Mouse (Mus musculus): Measurements from ENCODE around the gene Kcna6. TPM values are rescaled to one million over a fixed set of nuclear protein-coding genes. Genes with fewer than 3 reads are reported as not detected.
A peak's percentile ranks its signal among the peaks of the same experiment; 100 is the strongest.

Gene Kcna6
- polyA plus RNA-seq (2014; fragmentation: Nextera tagmentation; extraction: Ambion mirVana): 6.5 and 6.6 TPM in 2 replicates

- ATAC-seq (replicated peaks; ENCODE audit: insufficient number of reproducible peaks, low FRiP score, low TSS enrichment, low read depth) (peak; percentile 94), DNase-seq (ENCODE audit: low spot score) (peak; percentile 80)
Measured at GRCm38 (mm10) chr6:126740211-126741142, at the start of gene Kcna6. Kcna6 (minus strand) TSS chr6:126740674.

GRCm38 (mm10) chr6:126788863-126789262, 48.4 kb upstream of the Kcna6 start:
- no peak overlapping the region for H3K4me3 ChIP-seq (ENCODE audit: low read depth, low read length)
- no peak overlapping the region for H3K4me2 ChIP-seq (ENCODE audit: low read depth, low read length)
- H3K36me3 ChIP-seq (replicated peaks; ENCODE audit: control insufficient read depth, insufficient read depth, low read depth, low read length): no peaks in the 10 kb centered on the region
- no peaks in the 10 kb centered on the region for H3K4me1 ChIP-seq (ENCODE audit: control insufficient read depth, insufficient read depth, low read length)
- 84% methylated on average over 8 of the region's 8 CpGs for WGBS
- DNase-seq (ENCODE audit: low spot score): no peak
- H3K9me3 ChIP-seq (replicated peaks; ENCODE audit: control insufficient read depth, low read length): no peaks in the 10 kb centered on the region
- no peak overlapping the region for H3K27ac ChIP-seq (replicated peaks; ENCODE audit: low read depth, low read length)
- no peaks in the 10 kb centered on the region for H3K27me3 ChIP-seq (ENCODE audit: control insufficient read depth, insufficient read depth, low read length)
- ATAC-seq (replicated peaks; ENCODE audit: insufficient number of reproducible peaks, low FRiP score, low TSS enrichment, low read depth): no peak
- no peak overlapping the region for H3K9ac ChIP-seq (replicated peaks; ENCODE audit: low read length)

More at GRCm38 (mm10) chr6:126740211-126741142, at the start of gene Kcna6:
- WGBS: 3% methylated on average over 36 of the region's 36 CpGs
- Histone ChIP-seq H3K4me2 (ENCODE audit: low read depth, low read length) (peak within 1 kb of the TSS; percentile 96), H3K9ac (replicated peaks; ENCODE audit: low read length) (peak within 1 kb of the TSS; percentile 63), H3K36me3 (replicated peaks; ENCODE audit: control insufficient read depth, insufficient read depth, low read depth, low read length) (no peaks in the 10 kb centered on the region), H3K27me3 (ENCODE audit: control insufficient read depth, insufficient read depth, low read length) (peaks cover 2% of the 10 kb centered on the region; the same call in 1 of the 2 replicates), H3K27ac (replicated peaks; ENCODE audit: low read depth, low read length) (0 out of 2 replicates have a peak within 1 kb of the TSS, but pooled peaks have one; percentile 23), H3K9me3 (replicated peaks; ENCODE audit: control insufficient read depth, low read length) (no peaks in the 10 kb centered on the region), H3K4me3 (ENCODE audit: low read depth, low read length) (peak within 1 kb of the TSS; percentile 57), H3K4me1 (ENCODE audit: control insufficient read depth, insufficient read depth, low read length) (no peaks in the 10 kb centered on the region)

GRCm38 (mm10) chr6:126784206-126784605, 43.7 kb upstream of the Kcna6 start:
- Histone ChIP-seq H3K9me3 (replicated peaks; ENCODE audit: control insufficient read depth, low read length) (no peaks in the 10 kb centered on the region), H3K36me3 (replicated peaks; ENCODE audit: control insufficient read depth, insufficient read depth, low read depth, low read length) (no peaks in the 10 kb centered on the region), H3K27ac (replicated peaks; ENCODE audit: low read depth, low read length) (no peak overlapping the region), H3K4me1 (ENCODE audit: control insufficient read depth, insufficient read depth, low read length) (no peaks in the 10 kb centered on the region), H3K27me3 (ENCODE audit: control insufficient read depth, insufficient read depth, low read length) (no peaks in the 10 kb centered on the region), H3K9ac (replicated peaks; ENCODE audit: low read length) (no peak overlapping the region), H3K4me3 (ENCODE audit: low read depth, low read length) (no peak overlapping the region), H3K4me2 (ENCODE audit: low read depth, low read length) (no peak overlapping the region)
- DNase-seq (ENCODE audit: low spot score) (no peak), ATAC-seq (replicated peaks; ENCODE audit: insufficient number of reproducible peaks, low FRiP score, low TSS enrichment, low read depth) (no peak)
- WGBS: 62% methylated on average over 5 of the region's 5 CpGs

GRCm38 (mm10) chr6:126783651-126784066, 43.2 kb upstream of the Kcna6 start:
- no peak overlapping the region for H3K4me2 ChIP-seq (ENCODE audit: low read depth, low read length)
- ATAC-seq (replicated peaks; ENCODE audit: insufficient number of reproducible peaks, low FRiP score, low TSS enrichment, low read depth) (no peak), DNase-seq (ENCODE audit: low spot score) (no peak)
- H3K27ac ChIP-seq (replicated peaks; ENCODE audit: low read depth, low read length): no peak overlapping the region
- no peaks in the 10 kb centered on the region for H3K4me1 ChIP-seq (ENCODE audit: control insufficient read depth, insufficient read depth, low read length)
- no peak overlapping the region for H3K9ac ChIP-seq (replicated peaks; ENCODE audit: low read length)
- WGBS: 72% methylated on average over 10 of the region's 10 CpGs
- H3K9me3 ChIP-seq (replicated peaks; ENCODE audit: control insufficient read depth, low read length): no peaks in the 10 kb centered on the region
- H3K4me3 ChIP-seq (ENCODE audit: low read depth, low read length): no peak overlapping the region
- H3K27me3 ChIP-seq (ENCODE audit: control insufficient read depth, insufficient read depth, low read length): no peaks in the 10 kb centered on the region
- H3K36me3 ChIP-seq (replicated peaks; ENCODE audit: control insufficient read depth, insufficient read depth, low read depth, low read length): no peaks in the 10 kb centered on the region

- Histone ChIP-seq H3K4me1 (ENCODE audit: control insufficient read depth, insufficient read depth, low read length) (no peaks in the 10 kb centered on the region), H3K4me3 (ENCODE audit: low read depth, low read length) (no peak overlapping the region), H3K9ac (replicated peaks; ENCODE audit: low read length) (no peak overlapping the region), H3K27me3 (ENCODE audit: control insufficient read depth, insufficient read depth, low read length) (no peaks in the 10 kb centered on the region), H3K9me3 (replicated peaks; ENCODE audit: control insufficient read depth, low read length) (no peaks in the 10 kb centered on the region), H3K4me2 (ENCODE audit: low read depth, low read length) (no peak overlapping the region), H3K27ac (replicated peaks; ENCODE audit: low read depth, low read length) (no peak overlapping the region), H3K36me3 (replicated peaks; ENCODE audit: control insufficient read depth, insufficient read depth, low read depth, low read length) (no peaks in the 10 kb centered on the region)
- WGBS: 84% methylated on average over 1 of the region's 1 CpGs
- no peak for DNase-seq (ENCODE audit: low spot score)
- ATAC-seq (replicated peaks; ENCODE audit: insufficient number of reproducible peaks, low FRiP score, low TSS enrichment, low read depth): no peak
Measured at GRCm38 (mm10) chr6:126783056-126783455, 42.6 kb upstream of the Kcna6 start.

- no peak overlapping the region for H3K4me3 ChIP-seq (ENCODE audit: low read depth, low read length)
- no peak for ATAC-seq (replicated peaks; ENCODE audit: insufficient number of reproducible peaks, low FRiP score, low TSS enrichment, low read depth)
- H3K27me3 ChIP-seq (ENCODE audit: control insufficient read depth, insufficient read depth, low read length): no peaks in the 10 kb centered on the region
- WGBS: 54% methylated on average over 6 of the region's 6 CpGs
- no peaks in the 10 kb centered on the region for H3K36me3 ChIP-seq (replicated peaks; ENCODE audit: control insufficient read depth, insufficient read depth, low read depth, low read length)
- no peak overlapping the region for H3K9ac ChIP-seq (replicated peaks; ENCODE audit: low read length)
- no peak for DNase-seq (ENCODE audit: low spot score)
- H3K4me2 ChIP-seq (ENCODE audit: low read depth, low read length): no peak overlapping the region
- no peak overlapping the region for H3K27ac ChIP-seq (replicated peaks; ENCODE audit: low read depth, low read length)
- no peaks in the 10 kb centered on the region for H3K9me3 ChIP-seq (replicated peaks; ENCODE audit: control insufficient read depth, low read length)
- no peaks in the 10 kb centered on the region for H3K4me1 ChIP-seq (ENCODE audit: control insufficient read depth, insufficient read depth, low read length)
Measured at GRCm38 (mm10) chr6:126777889-126778288, 37.4 kb upstream of the Kcna6 start.

- ATAC-seq (replicated peaks; ENCODE audit: insufficient number of reproducible peaks, low FRiP score, low TSS enrichment, low read depth): no peak
- no peak overlapping the region for H3K9ac ChIP-seq (replicated peaks; ENCODE audit: low read length)
Measured at GRCm38 (mm10) chr6:126773873-126774272, 33.4 kb upstream of the Kcna6 start.

GRCm38 (mm10) chr6:126772326-126772725, 31.9 kb upstream of the Kcna6 start:
- Histone ChIP-seq H3K9ac (replicated peaks; ENCODE audit: low read length) (no peak overlapping the region), H3K27me3 (ENCODE audit: control insufficient read depth, insufficient read depth, low read length) (no peaks in the 10 kb centered on the region), H3K4me2 (ENCODE audit: low read depth, low read length) (no peak overlapping the region), H3K36me3 (replicated peaks; ENCODE audit: control insufficient read depth, insufficient read depth, low read depth, low read length) (no peaks in the 10 kb centered on the region), H3K9me3 (replicated peaks; ENCODE audit: control insufficient read depth, low read length) (no peaks in the 10 kb centered on the region), H3K4me3 (ENCODE audit: low read depth, low read length) (no peak overlapping the region), H3K27ac (replicated peaks; ENCODE audit: low read depth, low read length) (no peak overlapping the region), H3K4me1 (ENCODE audit: control insufficient read depth, insufficient read depth, low read length) (no peaks in the 10 kb centered on the region)
- no peak for ATAC-seq (replicated peaks; ENCODE audit: insufficient number of reproducible peaks, low FRiP score, low TSS enrichment, low read depth)
- DNase-seq (ENCODE audit: low spot score): no peak
- WGBS: 73% methylated on average over 4 of the region's 4 CpGs

More at GRCm38 (mm10) chr6:126773873-126774272, 33.4 kb upstream of the Kcna6 start:
- Histone ChIP-seq H3K4me1 (ENCODE audit: control insufficient read depth, insufficient read depth, low read length) (no peaks in the 10 kb centered on the region), H3K36me3 (replicated peaks; ENCODE audit: control insufficient read depth, insufficient read depth, low read depth, low read length) (no peaks in the 10 kb centered on the region), H3K4me3 (ENCODE audit: low read depth, low read length) (no peak overlapping the region), H3K9me3 (replicated peaks; ENCODE audit: control insufficient read depth, low read length) (no peaks in the 10 kb centered on the region), H3K27me3 (ENCODE audit: control insufficient read depth, insufficient read depth, low read length) (no peaks in the 10 kb centered on the region), H3K27ac (replicated peaks; ENCODE audit: low read depth, low read length) (no peak overlapping the region), H3K4me2 (ENCODE audit: low read depth, low read length) (no peak overlapping the region)
- WGBS: 60% methylated on average over 4 of the region's 4 CpGs
- DNase-seq (ENCODE audit: low spot score): no peak

All from embryonic facial prominence, embryonic 11.5 days (tissue).